Mouse (Mus musculus) heart, embryonic 16.5 days (tissue): Measurements from ENCODE around the gene 3110082I17Rik. TPM values are rescaled to one million over a fixed set of nuclear protein-coding genes. Genes with fewer than 3 reads are reported as not detected.

Experiments used
- ATAC-seq: fragments of 200-750 bp; cut with Nextera tagmentation; replicated peaks from 2 replicates; pipeline ENCODE4 v1.8.0; 2017; ENCODE audit warnings: moderate number of reproducible peaks; ENCODE audit not compliant: insufficient read depth, low FRiP score; ENCODE audit errors: extremely low read depth
- H3K27ac ChIP-seq: fragments of 300-500 bp; sonication (generic); 2 replicates; pipeline ENCODE4 v1.5.1; 2014; ENCODE audit warnings: mild to moderate bottlenecking, low read length, control low read depth, moderate library complexity
- H3K27me3 ChIP-seq: fragments of 300-500 bp; sonication (generic); 2 replicates; pipeline ENCODE4 v1.6.1; 2014; ENCODE audit warnings: low read length, mixed read lengths; ENCODE audit not compliant: control insufficient read depth, insufficient read depth
- H3K36me3 ChIP-seq: fragments of 300-500 bp; sonication (generic); 2 replicates; pipeline ENCODE4 v1.6.1; 2014; ENCODE audit not compliant: control insufficient read depth, insufficient read depth
- H3K4me1 ChIP-seq: fragments of 300-500 bp; sonication (generic); 2 replicates; pipeline ENCODE4 v1.6.1; 2014; ENCODE audit warnings: low read length, mixed read lengths; ENCODE audit not compliant: control insufficient read depth, insufficient read depth
- H3K4me2 ChIP-seq: fragments of 300-500 bp; sonication (generic); 2 replicates; pipeline ENCODE4 v1.6.1; 2014; ENCODE audit warnings: low read depth, mild to moderate bottlenecking, control low read depth, low read length
- H3K4me3 ChIP-seq: fragments of 300-500 bp; sonication (generic); 2 replicates; pipeline ENCODE4 v1.5.1; 2014; ENCODE audit warnings: mild to moderate bottlenecking, control low read depth, low read length
- H3K9ac ChIP-seq: fragments of 300-500 bp; sonication (generic); 2 replicates; pipeline ENCODE4 v1.6.1; 2014; ENCODE audit warnings: low read length, control low read depth
- H3K9me3 ChIP-seq: fragments of 300-500 bp; sonication (generic); replicated peaks from 2 replicates; pipeline ENCODE4 v1.6.1; 2016; ENCODE audit warnings: low read length; ENCODE audit not compliant: control insufficient read depth
- WGBS: fragments of 180-500 bp; shearing (Covaris S2); extraction: QIAGEN DNeasy Blood & Tissue Kit; methylation state at CpG from one replicate; pipeline ENCODE4 v1.1.7; 2014; 5-methylcytosine and 5-hydroxymethylcytosine counted together
- polyA plus RNA-seq: library from polyadenylated mRNA; unstranded; fragments of >200 nt; fragmentation: Nextera tagmentation; extraction: Ambion mirVana; gene quantifications from 2 replicates; pipeline ENCODE4 v1.2.1, GENCODE M21; 2015

Gene 3110082I17Rik
- polyA plus RNA-seq, 1 experiment from 2014 or later = 17.2 TPM

DNA sequence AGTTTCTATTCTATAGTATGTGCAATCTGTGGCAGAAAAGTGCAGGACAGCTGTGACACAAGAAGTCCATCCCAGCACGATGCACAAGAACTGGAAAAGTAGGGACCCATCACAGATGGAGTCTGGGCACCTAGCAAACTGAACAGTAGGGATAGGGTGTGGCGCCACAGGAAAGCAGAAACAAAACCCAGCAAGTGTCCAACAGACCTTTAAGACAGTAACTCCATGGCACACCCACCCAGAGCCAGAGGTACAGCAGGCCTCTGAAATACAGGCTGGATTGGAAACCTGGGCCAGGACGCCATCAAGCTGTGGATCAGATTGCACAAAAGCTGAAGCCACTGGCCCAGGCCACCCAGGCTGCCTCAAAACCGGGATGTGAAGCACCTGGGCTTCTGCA is 17.4 kb downstream of the 3110082I17Rik start:
- Histone ChIP-seq H3K36me3 (no peaks in the 10 kb centered on the region), H3K9ac (no peak overlapping the region), H3K4me3 (no peak overlapping the region), H3K27ac (no peak overlapping the region), H3K9me3 (no peaks in the 10 kb centered on the region), H3K27me3 (no peaks in the 10 kb centered on the region), H3K4me2 (no peak overlapping the region), H3K4me1 (no peaks in the 10 kb centered on the region)
- no peak for ATAC-seq
- WGBS = 80% methylated on average over 4 of the region's 4 CpGs

DNA sequence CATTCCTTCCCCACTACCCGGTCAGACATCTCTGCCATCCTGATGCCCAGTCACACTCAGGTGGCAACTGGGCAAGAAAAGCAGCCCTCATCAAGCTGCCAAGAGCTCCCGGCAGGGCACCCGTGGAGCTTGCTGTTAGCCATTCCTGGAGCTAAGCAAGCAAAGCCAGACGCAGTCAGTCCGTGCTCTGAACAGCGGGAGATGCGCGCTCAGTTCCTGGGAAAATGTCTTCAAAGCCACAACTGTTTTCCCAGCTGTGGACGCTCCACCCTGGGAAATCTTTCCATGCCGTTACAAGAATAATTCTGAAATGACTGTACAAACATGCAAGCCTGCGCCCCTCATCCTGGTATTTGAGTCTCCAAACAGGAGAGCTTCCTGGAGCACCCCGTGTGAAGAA is 17.9 kb downstream of the 3110082I17Rik start:
- WGBS = 73% methylated on average over 12 of the region's 12 CpGs
- H3K27me3 ChIP-seq = no peaks in the 10 kb centered on the region
- no peak overlapping the region for H3K4me2 ChIP-seq
- H3K4me3 ChIP-seq = no peak overlapping the region
- H3K4me1 ChIP-seq = no peaks in the 10 kb centered on the region
- no peaks in the 10 kb centered on the region for H3K9me3 ChIP-seq
- no peaks in the 10 kb centered on the region for H3K36me3 ChIP-seq
- no peak overlapping the region for H3K27ac ChIP-seq
- no peak overlapping the region for H3K9ac ChIP-seq
- no peak for ATAC-seq

DNA sequence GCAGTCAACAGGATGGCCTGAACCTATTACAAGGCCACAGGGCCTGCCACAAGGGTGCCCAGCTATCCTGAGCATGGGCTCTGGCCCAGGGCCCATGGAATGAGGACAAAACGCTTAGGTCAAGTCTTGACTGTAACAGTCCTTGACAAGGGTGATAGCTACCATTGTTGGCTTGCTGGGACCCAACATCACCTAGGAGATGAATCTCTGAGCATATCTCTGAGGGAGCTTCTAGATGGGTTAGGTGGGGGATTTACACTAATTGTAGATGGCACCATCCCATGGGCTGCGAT is 18.7 kb downstream of the 3110082I17Rik start:
- Histone ChIP-seq H3K27ac (no peak overlapping the region), H3K4me2 (no peak overlapping the region), H3K9me3 (no peaks in the 10 kb centered on the region), H3K27me3 (no peaks in the 10 kb centered on the region), H3K4me3 (no peak overlapping the region), H3K9ac (no peak overlapping the region), H3K4me1 (no peaks in the 10 kb centered on the region), H3K36me3 (no peaks in the 10 kb centered on the region)
- WGBS = 86% methylated on average over 2 of the region's 2 CpGs
- ATAC-seq = no peak

DNA sequence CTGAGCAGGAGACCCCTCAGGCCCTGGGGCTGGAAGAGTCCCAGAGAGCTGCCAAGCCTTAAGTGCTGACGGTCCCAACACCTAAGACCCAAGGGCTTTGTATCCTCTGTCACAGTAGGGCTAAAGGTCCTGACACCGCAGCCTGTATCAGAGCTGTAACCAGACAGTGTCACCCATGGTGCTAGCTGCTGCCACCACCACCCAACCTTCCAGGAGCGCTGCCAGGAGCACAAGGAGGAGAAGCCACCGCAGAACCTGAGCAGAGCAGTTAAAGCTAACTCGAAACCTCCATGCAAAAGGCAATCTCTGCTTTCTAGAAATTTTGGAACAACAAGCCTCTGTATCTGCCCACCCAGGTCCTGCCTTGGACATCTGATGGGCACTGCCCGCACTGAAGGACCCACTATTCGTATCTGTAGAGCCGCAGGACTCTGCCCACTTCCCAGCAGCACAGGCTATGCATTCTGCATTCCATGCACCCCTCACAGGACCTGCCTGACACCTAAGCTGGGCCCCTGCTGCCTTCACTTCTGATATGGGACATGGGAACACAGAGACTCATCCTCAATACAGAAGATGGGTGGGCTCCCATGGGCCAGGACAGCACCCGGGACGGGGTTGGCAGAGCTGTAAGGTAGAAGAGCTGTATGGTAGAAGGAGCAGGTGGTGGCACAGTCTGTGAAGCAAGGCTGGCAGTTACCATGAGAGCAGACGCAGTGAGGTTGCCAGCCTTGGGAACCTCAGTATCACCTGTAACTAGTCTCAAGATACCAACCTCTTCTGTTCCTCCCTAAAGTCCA is 19.2 kb downstream of the 3110082I17Rik start:
- no peaks in the 10 kb centered on the region for H3K36me3 ChIP-seq
- H3K9me3 ChIP-seq = no peaks in the 10 kb centered on the region
- H3K9ac ChIP-seq = no peak overlapping the region
- H3K4me3 ChIP-seq = no peak overlapping the region
- no peak overlapping the region for H3K4me2 ChIP-seq
- no peak for ATAC-seq
- 83% methylated on average over 11 of the region's 11 CpGs for WGBS
- no peaks in the 10 kb centered on the region for H3K27me3 ChIP-seq
- no peaks in the 10 kb centered on the region for H3K4me1 ChIP-seq
- no peak overlapping the region for H3K27ac ChIP-seq

DNA sequence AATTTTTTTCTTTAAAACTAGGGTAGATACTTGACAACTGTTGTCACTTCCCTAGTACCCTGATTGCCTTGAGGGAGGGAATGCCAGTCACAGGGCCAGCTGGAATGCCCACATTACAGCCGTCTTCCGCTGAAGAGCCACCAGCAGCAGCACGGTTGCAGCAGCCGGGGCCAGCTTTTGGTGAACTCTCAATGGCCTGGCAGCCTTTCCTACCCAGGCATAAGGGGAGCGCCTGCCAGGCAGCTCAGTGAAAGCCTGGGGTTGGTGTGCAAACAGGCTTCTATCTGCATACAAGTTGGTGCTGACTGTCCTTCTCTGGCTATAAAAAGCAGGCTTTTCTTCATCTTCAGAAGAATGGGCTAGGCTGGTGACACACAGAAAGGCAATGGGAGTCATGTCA is 19.9 kb downstream of the 3110082I17Rik start:
- no peak overlapping the region for H3K4me2 ChIP-seq
- no peak overlapping the region for H3K27ac ChIP-seq
- no peak overlapping the region for H3K4me3 ChIP-seq
- no peaks in the 10 kb centered on the region for H3K9me3 ChIP-seq
- no peaks in the 10 kb centered on the region for H3K27me3 ChIP-seq
- no peaks in the 10 kb centered on the region for H3K4me1 ChIP-seq
- no peak overlapping the region for H3K9ac ChIP-seq
- 65% methylated on average over 5 of the region's 5 CpGs for WGBS
- no peaks in the 10 kb centered on the region for H3K36me3 ChIP-seq
- no peak for ATAC-seq

DNA sequence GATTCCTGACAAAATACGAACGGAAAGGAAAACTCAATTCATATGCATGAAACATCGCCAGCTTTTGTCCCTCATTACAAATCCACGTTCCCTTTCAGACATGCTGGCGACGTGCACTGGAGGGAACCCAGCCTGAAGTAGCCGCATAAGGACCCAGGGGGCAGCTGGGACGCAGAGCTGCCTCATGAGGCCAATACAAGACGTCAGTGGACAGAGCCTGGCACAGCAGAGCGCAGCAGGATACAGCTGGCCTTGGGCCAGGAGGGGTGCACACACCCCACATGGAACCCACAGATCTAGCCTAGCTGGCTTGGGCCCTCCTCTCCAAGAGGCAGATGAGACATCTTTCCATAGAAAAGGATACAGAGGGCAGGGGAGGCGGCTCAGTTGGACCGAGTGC is 21.9 kb downstream of the 3110082I17Rik start:
- WGBS = 88% methylated on average over 12 of the region's 12 CpGs

DNA sequence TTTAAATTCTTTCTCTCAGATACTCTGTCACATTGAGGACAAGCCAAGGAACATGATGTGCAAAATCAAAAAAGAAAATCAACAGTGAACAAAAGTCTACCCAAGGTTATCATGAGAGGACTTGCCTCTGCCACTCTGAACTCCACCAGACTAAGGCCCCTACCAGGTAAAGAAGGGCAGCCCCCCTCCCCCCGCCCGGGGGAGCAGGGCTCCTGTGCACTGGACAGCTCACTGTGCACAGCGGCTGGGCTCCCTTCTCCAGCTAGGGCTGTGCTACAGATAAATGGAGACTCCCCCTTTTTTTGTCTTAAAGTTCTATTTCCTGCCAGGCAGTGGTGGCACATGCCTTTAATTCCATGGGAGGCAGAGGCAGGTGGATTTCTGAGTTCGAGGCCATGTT is 22.6 kb downstream of the 3110082I17Rik start:
- ATAC-seq = no peak
- Histone ChIP-seq H3K4me3 (no peak overlapping the region), H3K9me3 (no peaks in the 10 kb centered on the region), H3K4me2 (no peak overlapping the region), H3K9ac (no peak overlapping the region), H3K27ac (no peak overlapping the region), H3K36me3 (no peaks in the 10 kb centered on the region), H3K4me1 (no peaks in the 10 kb centered on the region), H3K27me3 (no peaks in the 10 kb centered on the region)
- 83% methylated on average over 4 of the region's 4 CpGs for WGBS

More for the DNA sequence above, 21.9 kb downstream of the 3110082I17Rik start:
- no peak overlapping the region for H3K9ac ChIP-seq
- no peak overlapping the region for H3K27ac ChIP-seq
- no peaks in the 10 kb centered on the region for H3K36me3 ChIP-seq
- no peaks in the 10 kb centered on the region for H3K9me3 ChIP-seq
- H3K4me2 ChIP-seq = no peak overlapping the region
- H3K27me3 ChIP-seq = no peaks in the 10 kb centered on the region
- no peak overlapping the region for H3K4me3 ChIP-seq
- H3K4me1 ChIP-seq = no peaks in the 10 kb centered on the region
- no peak for ATAC-seq

DNA sequence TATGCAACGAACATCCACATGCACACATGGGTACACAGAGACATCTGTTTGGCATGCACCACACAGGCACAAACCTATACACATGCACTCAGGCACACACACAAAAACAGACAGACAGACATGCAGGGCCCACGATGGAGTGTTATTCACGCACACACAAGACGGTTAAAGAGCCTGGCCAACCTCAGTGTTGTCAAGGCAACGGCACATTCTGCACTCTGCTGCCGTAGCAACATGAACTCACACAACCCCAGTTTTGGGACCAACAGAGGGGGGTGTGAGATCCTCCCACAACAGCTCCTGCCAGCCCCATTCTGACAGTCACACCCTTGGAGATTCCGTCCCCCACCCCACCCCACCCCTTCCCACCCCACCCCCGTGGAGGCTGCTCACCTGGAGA is 25.4 kb downstream of the 3110082I17Rik start:
- WGBS = 66% methylated on average over 8 of the region's 8 CpGs
- Histone ChIP-seq H3K9ac (no peak overlapping the region), H3K27ac (no peak overlapping the region), H3K4me2 (no peak overlapping the region), H3K4me3 (no peak overlapping the region), H3K36me3 (no peaks in the 10 kb centered on the region), H3K27me3 (0 out of 2 replicates have a peak, but pooled peaks cover 2% of the 10 kb centered on the region), H3K9me3 (no peaks in the 10 kb centered on the region), H3K4me1 (peaks cover 6% of the 10 kb centered on the region)
- no peak for ATAC-seq

DNA sequence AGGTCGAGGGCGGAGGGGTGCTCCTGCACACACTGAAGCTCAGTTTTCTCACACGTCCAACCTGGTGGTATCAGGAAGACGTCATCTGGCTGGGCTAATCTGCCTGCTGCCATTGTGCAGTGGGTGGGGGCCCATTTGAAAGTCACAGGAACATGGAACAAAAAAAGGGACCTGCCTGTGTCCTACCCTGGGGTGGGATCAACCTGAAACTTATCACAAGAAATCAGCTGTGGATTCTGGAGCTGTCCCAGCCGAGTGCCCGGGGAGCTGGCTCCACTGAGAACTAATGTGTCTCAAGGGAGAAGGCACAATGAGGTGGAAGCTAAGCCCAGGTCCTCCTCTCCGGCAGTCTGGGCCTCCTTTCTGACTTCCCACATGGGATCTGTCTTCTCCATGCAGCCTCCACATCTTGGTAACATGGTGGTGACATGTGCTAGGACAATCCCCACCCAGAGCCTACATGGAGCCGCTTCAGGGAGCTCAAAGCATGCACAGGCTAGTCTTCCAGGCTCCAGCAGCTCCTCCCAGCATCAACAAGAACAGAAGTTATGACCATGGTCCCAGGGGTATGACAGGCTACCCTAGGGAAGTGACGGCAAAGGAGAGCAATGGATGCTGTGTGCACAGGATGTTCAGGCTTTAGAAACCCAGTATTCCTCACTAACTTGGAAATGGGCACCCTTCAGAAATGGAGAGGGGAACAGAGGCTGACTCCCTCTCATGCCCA is 26.3 kb downstream of the 3110082I17Rik start:
- WGBS = 67% methylated on average over 9 of the region's 9 CpGs
- no peaks in the 10 kb centered on the region for H3K36me3 ChIP-seq
- no peaks in the 10 kb centered on the region for H3K9me3 ChIP-seq
- no peak for ATAC-seq
- H3K27ac ChIP-seq = no peak overlapping the region
- H3K4me3 ChIP-seq = no peak overlapping the region
- H3K4me1 ChIP-seq = peaks cover 12% of the 10 kb centered on the region
- H3K4me2 ChIP-seq = no peak overlapping the region
- H3K9ac ChIP-seq = no peak overlapping the region
- H3K27me3 ChIP-seq = 0 out of 2 replicates have a peak, but pooled peaks cover 2% of the 10 kb centered on the region
